ENCODE assay signal across 14 mouse cellular contexts in genomic region chr14:100105570-100105969, GRCm38 (mm10).
"Had no signal": no experiment of that assay in that cellular context is flagged by ENCODE, and none has a peak within 500 bp of the region (broad histone marks: within the 10 kb centered on the region; RNA-seq: fewer than 3 reads in every experiment).

No protein-coding gene starts in this region.

- ATAC-seq: intestine, embryonic 16.5 days had no signal

- DNase-seq: gastrocnemius, postnatal 14 days; gastrocnemius, postnatal 36 days; heart, adult 11 months; heart, adult 2 months; heart, postnatal 14 days; heart, postnatal 36 days; kidney, adult 11 months; kidney, adult 2 months; kidney, postnatal 10 days; kidney, postnatal 25 days; kidney, postnatal 4 days; liver; liver, embryonic 13.5 days had no signal
